Mouse (Mus musculus) Patski (cell line): ENCODE data around the gene Shq1. TPM values are rescaled to one million over a fixed set of nuclear protein-coding genes. Genes with fewer than 3 reads are reported as not detected.

ENCODE experiments used
- ATAC-seq: fragments of 100-300 bp; one replicate; pipeline ENCODE4 v1.8.0; 2021
- CTCF ChIA-PET: fragments of 350-600 bp; sonication (Branson Sonifier 250); formaldehyde crosslinking; loops from one replicate; lab custom pipeline; 2022; ENCODE audit warnings: inconsistent platforms; lab: Charles Lee
- POLR2A ChIA-PET: fragments of 350-600 bp; sonication (Branson Sonifier 250); formaldehyde crosslinking; loops from one replicate; lab custom pipeline; 2022; ENCODE audit warnings: antibody characterized with exemption, inconsistent platforms; lab: Charles Lee
- DNase-seq: peaks from one replicate; pipeline ENCODE4 v3.0.0-alpha.2; 2011; ENCODE audit warnings: low read depth, low spot score
- H3K27me3 ChIP-seq: fragments of 371-371 bp; one replicate; pipeline ENCODE4 v1.5.1; 2021
- CTCF ChIP-seq: fragments of 100-300 bp; IDR thresholded peaks from one replicate; pipeline ENCODE4 v1.5.1; 2021
- in situ Hi-C: fragments of 300-500 bp; cut with MboI; formaldehyde crosslinking; loops from 3 replicates; pipeline ENCODE4 v1.11.1; 2018; ENCODE audit warnings: low pct_unique_long_range_greater_than_20kb, mixed read lengths
- polyA plus RNA-seq: library from polyadenylated mRNA; unstranded; gene quantifications from one replicate; pipeline ENCODE4 v1.2.3, GENCODE M21; 2021

Gene Shq1
- polyA plus RNA-seq, 1 experiment from 2014 or later, result 14.4 TPM

DNA sequence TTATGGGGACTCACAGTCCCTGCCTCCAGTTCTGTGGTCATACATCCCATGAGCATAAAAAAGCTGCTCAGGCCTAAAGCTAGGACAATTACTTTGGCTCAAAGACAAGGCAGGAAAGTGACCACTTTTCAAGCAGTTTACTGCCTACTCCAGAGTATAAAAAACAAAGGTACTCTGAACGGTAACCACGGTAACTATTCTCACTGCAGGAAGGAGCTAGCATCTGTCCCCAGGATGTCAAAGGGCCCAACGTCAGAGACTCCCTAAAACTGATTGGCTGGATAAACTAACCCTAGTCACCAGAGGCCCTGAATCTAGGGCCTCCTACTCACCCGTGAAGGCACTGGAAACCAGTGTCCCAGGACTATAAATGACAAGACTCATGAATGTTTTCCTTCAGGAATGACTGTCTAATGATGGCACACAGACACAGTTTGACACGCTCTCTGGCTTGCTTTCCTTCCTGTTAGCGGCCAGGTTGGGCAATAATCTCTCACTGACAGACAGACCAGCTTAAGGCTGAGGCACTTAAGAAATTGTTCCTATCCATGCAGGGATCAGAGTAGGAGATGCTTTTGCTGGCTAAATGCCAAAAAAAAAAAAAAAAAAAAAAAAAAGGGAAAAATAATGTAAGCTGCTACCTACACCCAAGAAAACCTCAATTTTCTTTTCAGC lies 57.2 kb downstream of the Shq1 start:
- ATAC-seq, result no peak

DNA sequence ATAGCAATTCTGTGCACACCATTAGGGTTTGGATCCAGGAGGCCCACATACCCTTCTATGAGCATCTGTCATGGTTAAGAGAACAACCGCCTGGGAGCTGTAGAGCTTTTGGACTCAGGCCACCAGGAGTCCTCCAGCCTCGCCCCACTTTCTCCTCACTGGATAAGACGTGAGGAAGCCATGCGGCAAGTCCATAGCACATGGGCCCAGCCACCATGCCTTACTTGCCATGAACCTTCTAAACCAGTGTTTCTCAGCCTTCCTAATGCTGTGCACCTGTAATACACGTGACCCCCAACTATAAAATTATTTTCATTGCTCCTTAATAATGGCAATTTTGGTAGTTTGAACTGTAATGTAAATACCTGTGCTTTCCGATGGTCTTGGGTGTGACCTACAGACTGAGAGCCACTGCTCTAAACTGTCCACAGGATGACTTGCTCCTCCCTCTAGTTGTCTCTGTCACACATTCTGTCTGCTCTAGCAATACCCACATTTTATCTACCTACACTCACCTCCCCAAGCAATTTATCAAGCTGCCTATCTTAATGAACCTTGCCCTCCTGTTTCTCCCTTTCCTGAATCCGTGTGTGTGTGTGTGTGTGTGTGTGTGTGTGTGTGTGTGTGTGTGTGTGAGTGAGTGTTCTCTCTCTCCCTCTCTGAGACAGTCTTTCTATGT lies 59.9 kb downstream of the Shq1 start:
- CTCF ChIA-PET, result interaction anchor here (1.4 to 2.3 kb wide), 3 partner anchors 12 to 264 kb away, joined by 4 to 8 read pairs (median 4); no protein-coding TSS in a partner anchor
- no peak for TF ChIP-seq CTCF
- DNase-seq (no peak), ATAC-seq (no peak)
- POLR2A ChIA-PET, result interaction anchor here (1.0 to 1.3 kb wide), 2 partner anchors 10 to 260 kb away, joined by 3 read pairs; no protein-coding TSS in a partner anchor
- no peaks in the 10 kb centered on the region for H3K27me3 ChIP-seq
- in situ Hi-C loops, result no loop called here

More for the DNA sequence above, 57.2 kb downstream of the Shq1 start:
- ChIA-PET CTCF (interaction anchor here (0.7 to 1.4 kb wide), 6 partner anchors 8 to 265 kb away, joined by 3 read pairs; no protein-coding TSS in a partner anchor), POLR2A (interaction anchor here (0.5 to 0.7 kb wide), 2 partner anchors 635 to 636 kb away, joined by 3 to 10 read pairs; no protein-coding TSS in a partner anchor)
- no peak for DNase-seq
- TF ChIP-seq CTCF, result no peak
- in situ Hi-C loops, result no loop called here
- no peaks in the 10 kb centered on the region for H3K27me3 ChIP-seq

DNA sequence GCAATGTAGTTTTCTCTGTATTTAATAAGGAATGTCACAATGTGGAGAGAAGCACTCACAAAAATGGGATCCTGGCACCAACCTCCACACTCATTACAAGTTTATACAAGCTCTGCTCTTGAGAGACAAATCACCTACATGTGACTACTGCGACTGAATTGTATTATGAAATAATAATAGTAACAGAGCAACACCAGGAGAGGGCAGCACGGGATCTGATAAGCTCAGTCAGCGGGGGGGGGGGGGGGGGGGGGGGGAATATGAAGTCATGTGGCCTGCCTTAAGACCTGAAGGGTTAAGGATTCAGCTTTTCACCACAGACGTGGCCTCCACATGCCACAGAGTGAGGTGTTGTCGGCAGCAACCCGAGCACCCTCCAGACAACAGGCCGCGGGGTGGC lies 60.8 kb downstream of the Shq1 start:
- DNase-seq (no peak), ATAC-seq (no peak)
- in situ Hi-C loops, result no loop called here
- CTCF ChIA-PET, result interaction anchor here (1.4 to 2.3 kb wide), 3 partner anchors 13 to 265 kb away, joined by 4 to 8 read pairs (median 4); no protein-coding TSS in a partner anchor
- POLR2A ChIA-PET, result interaction anchor here (1.0 to 1.3 kb wide), 2 partner anchors 9 to 260 kb away, joined by 3 read pairs; no protein-coding TSS in a partner anchor
- no peaks in the 10 kb centered on the region for H3K27me3 ChIP-seq
- peak; percentile 14 for TF ChIP-seq CTCF

DNA sequence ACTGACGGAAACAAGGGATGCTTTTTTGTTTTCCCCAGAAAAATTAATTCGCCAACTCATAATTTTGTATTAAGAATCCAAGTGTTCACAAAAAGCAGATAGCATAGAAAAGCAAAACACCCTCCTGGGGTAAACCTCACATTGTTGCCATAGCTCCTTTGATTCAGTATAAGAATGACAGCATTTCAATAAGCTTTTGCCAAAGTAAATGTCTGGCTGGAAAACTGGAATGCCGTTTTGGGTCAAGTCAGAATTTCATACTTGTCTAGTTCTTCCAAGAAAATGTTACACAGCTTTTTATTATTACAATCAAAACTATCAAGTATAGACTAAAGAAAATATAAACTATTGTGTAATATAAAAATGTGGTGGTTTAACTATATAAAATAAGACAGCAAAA lies 61.7 kb downstream of the Shq1 start:
- DNase-seq (no peak), ATAC-seq (no peak)
- POLR2A ChIA-PET, result interaction anchor here (0.5 kb wide), 1 partner anchor 170 kb away, joined by 5 read pairs; no protein-coding TSS in a partner anchor
- H3K27me3 ChIP-seq, result no peaks in the 10 kb centered on the region
- in situ Hi-C loops, result loop anchor here (5.0 kb wide), 1 partner anchor 268 kb away; no protein-coding TSS in a partner anchor
- no peak for TF ChIP-seq CTCF
- CTCF ChIA-PET, result interaction anchor here (1.1 to 2.3 kb wide), 6 partner anchors 9 to 266 kb away, joined by 3 to 8 read pairs (median 4); no protein-coding TSS in a partner anchor

DNA sequence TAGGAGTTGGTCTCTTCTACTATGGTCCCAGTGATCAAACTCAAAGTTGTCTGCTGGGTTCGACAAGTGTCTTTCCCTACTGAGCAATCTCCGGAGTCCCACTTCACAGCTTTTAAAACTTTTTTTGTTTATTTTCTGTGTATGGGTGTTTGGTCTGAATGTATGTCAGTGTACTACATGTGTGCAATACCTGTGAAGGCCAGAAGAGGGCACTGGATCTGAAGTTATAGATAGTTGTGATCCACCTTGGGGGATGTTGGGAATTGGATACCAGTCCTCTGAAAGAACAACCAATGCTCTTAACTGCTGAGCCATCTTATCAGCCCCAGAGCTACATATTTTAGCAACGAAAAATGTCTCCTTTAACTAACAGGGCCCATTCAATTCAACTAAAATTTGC lies 62.5 kb downstream of the Shq1 start:
- in situ Hi-C loops, result loop anchor here (5.0 kb wide), 1 partner anchor 269 kb away; no protein-coding TSS in a partner anchor
- no peaks in the 10 kb centered on the region for H3K27me3 ChIP-seq
- ATAC-seq, result no peak
- TF ChIP-seq CTCF, result peak; percentile 65
- ChIA-PET CTCF (interaction anchor here (1.0 to 1.2 kb wide), 5 partner anchors 36 to 324 kb away, joined by 3 to 4 read pairs (median 3); no protein-coding TSS in a partner anchor), POLR2A (no interaction called here)
- no peak for DNase-seq

DNA sequence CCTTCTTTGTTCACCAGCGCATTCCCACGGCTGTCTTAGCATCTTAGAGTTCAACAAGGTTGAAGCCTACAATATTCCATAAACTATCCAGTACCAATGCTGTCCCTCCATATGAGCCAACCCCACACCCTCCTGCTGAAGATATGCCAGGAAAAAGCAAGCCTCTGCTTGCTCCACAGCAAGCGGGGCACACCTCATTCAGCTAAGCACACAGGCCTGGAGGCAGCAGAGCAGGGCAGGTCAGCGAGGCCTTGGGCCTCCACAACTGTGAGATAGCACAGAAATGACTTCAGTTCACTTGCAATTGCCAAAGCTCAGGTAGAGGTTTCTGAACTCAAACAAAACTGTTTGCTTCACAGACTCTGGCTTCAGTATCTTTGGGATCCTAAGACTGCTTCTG lies 64.2 kb downstream of the Shq1 start:
- ATAC-seq, result no peak
- no peaks in the 10 kb centered on the region for H3K27me3 ChIP-seq
- ChIA-PET CTCF (interaction anchor here (1.0 kb wide), 1 partner anchor 46 kb away, joined by 3 read pairs; no protein-coding TSS in a partner anchor), POLR2A (no interaction called here)
- no peak for DNase-seq
- TF ChIP-seq CTCF, result no peak
- in situ Hi-C loops, result loop anchor here (5.0 kb wide), 1 partner anchor 270 kb away; no protein-coding TSS in a partner anchor

DNA sequence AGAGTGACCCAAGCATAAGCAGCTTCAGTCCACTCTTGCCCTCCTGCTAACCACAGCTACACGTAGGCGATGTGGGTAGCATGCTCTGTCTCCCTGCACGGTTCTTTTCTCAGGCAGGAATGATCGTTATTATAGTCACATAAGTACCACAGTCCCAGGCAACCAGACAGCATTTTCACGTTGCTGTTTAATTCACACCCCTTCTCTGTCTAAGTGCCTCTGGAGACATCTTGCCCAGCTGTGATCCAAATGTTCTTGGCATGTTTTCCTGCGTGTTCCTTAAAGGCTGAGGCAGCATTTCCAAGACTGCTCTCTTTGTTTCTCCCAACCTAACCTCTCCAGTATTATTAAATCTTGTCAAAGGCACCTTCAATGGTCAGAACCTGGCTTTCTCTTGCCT lies 67.3 kb downstream of the Shq1 start:
- CTCF ChIA-PET, result no interaction called here
- ATAC-seq (no peak), DNase-seq (no peak)

DNA sequence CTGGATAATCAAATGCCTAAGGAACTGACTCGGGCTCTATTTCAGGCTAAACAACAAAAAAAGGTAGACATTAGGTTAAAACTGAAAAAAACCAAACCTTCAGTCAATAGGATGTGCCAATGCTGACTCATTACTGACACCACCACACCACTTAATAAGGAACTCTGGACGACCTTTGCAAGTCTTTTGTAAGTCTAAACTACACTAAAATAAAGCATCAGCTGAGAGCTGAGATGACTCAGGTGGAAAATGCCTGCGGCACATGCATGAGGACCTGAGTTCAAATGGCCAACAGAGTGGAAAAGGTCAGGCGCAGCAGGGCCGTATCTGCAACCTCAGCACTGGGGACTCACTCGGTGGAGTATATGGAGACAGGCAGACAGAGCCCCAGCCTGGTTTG lies 69.3 kb downstream of the Shq1 start:
- ATAC-seq (peak; percentile 85), DNase-seq (peak; percentile 54)
- H3K27me3 ChIP-seq, result no peaks in the 10 kb centered on the region
- no peak for TF ChIP-seq CTCF
- POLR2A ChIA-PET, result no interaction called here
- CTCF ChIA-PET, result interaction anchor here (0.8 to 1.6 kb wide), 2 partner anchors 16 to 43 kb away, joined by 3 to 5 read pairs; no protein-coding TSS in a partner anchor
- in situ Hi-C loops, result no loop called here

More for the DNA sequence above, 67.3 kb downstream of the Shq1 start:
- in situ Hi-C loops, result no loop called here
- POLR2A ChIA-PET, result no interaction called here
- TF ChIP-seq CTCF, result no peak
- no peaks in the 10 kb centered on the region for H3K27me3 ChIP-seq

DNA sequence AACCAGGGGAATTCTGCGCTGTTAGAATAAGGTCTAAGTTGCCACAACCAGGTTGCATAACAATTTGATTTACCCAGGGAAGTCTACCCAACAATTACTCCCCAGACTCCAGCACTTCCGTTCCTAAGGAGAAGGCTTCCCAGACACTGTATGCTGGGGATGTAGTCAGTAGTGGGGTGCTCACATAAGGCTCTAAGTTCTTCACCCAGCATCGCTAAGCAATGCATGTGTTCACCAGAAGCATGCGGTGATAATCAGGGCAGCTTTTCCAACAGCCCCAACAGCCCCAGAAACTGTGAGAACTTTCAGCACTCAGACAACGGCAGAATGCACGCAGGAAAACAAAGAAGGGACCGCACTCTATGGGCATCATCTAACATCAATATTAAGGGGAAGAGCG lies 77.1 kb downstream of the Shq1 start:
- in situ Hi-C loops, result loop anchor here (5.0 kb wide), 1 partner anchor 603 kb away; no protein-coding TSS in a partner anchor
- ATAC-seq (no peak), DNase-seq (no peak)
- ChIA-PET CTCF (no interaction called here), POLR2A (no interaction called here)
- no peak for TF ChIP-seq CTCF
- H3K27me3 ChIP-seq, result no peaks in the 10 kb centered on the region

DNA sequence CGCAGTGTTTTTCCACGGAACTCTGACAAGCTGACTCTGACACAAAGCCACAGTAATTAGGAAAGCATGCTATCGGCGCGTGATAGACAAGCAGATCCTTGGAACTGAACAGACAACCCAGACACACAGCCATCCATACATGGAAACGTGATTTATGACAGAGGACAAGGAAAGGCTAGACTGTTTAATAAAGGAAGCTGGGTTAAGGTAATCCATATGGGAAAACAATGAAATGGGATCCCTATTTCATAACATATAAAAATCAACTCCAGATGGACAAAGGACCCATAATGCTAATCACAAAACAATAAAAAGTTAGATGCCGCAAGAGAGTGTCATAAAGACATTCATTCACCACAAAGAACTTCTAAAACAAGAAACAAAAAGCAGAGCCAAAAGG lies 78.0 kb downstream of the Shq1 start:
- TF ChIP-seq CTCF, result no peak
- ChIA-PET POLR2A (no interaction called here), CTCF (no interaction called here)
- DNase-seq (no peak), ATAC-seq (no peak)
- in situ Hi-C loops, result loop anchor here (5.0 kb wide), 1 partner anchor 604 kb away; no protein-coding TSS in a partner anchor
- H3K27me3 ChIP-seq, result no peaks in the 10 kb centered on the region
